Mouse (Mus musculus): ENCODE data around the gene Nectin4.
A peak's percentile ranks its signal among the peaks of the same experiment; 100 is the strongest.

Nectin4 gene

DNA sequence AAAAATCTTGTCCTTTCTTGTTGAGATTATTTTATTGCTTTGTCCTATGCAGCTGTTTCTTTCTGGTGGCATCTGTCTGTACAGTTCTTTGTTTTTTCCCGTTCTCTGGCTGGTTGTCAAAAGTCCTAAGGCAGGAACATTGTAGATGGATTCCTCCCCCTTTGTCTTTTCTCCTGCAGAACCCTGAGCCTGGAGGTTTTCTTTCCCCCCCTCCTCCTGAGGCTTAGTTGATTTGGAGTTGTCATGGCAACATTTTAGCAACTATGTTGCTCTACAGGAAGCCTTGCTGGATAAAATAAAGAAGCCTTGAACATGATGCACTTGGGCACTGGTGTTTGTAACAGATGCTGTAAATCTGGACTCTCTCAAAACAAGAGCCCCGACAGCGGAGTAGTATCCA is 42.5 kb downstream of the Nectin4 start:
- DNase-seq (ENCODE audit: low spot score) = no peak

DNA sequence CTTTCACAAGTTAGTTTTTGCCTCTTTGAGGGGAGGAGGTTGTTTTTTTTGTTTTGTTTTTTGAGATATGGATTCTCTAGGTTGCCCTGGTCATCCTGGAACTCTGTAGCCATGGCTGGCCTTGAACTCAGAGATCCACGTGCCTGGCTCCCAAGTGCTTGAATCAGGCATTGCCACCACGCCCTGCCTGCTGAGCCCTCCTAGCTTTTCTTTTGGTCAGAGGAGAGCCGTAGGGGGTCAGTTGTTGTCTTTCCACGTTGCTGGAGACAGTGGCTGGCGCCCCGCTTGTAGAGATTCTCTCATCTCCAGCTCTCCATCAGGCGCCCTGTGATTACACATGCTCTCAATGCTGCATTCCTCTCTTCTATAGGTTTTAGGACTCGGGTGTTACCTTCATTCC is 43.7 kb downstream of the Nectin4 start:
- DNase-seq (ENCODE audit: low spot score) = no peak

DNA sequence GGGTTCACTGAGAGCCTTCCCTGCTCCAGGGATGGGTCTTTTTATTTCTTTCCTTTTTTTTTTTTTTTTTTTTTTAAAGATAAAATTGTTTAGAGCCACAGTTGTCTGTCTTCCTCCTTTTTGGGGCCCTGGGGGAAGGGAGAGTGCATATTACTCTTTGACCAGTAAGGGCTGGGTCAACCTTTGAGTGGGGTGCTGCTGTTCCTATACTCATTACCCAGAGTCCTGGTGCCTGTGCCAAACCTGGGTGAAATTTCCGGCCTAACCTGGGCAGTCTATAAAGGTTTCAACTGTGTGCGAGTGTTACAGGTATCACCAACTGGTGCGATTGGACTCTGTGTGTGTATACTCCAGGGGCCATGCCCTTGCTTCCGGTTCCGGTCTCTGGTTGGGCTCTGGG is 48.8 kb downstream of the Nectin4 start, which contains the start of gene Tstd1:
Gene Tstd1, plus strand, starts transcription at position 213 of the 400 bp plus-strand sequence.
- DNase-seq (ENCODE audit: low spot score) = no peak

- DNase-seq (ENCODE audit: low spot score) = no peak
Measured at GRCm38 (mm10) chr1:171419291-171419882, 49.5 kb downstream of the Nectin4 start.

- DNase-seq (ENCODE audit: low spot score) = no peak
Measured at GRCm38 (mm10) chr1:171419905-171420304, 50.0 kb downstream of the Nectin4 start.

GRCm38 (mm10) chr1:171422504-171423095 is 52.7 kb downstream of the Nectin4 start:
- no peak for DNase-seq (ENCODE audit: low spot score)

DNA sequence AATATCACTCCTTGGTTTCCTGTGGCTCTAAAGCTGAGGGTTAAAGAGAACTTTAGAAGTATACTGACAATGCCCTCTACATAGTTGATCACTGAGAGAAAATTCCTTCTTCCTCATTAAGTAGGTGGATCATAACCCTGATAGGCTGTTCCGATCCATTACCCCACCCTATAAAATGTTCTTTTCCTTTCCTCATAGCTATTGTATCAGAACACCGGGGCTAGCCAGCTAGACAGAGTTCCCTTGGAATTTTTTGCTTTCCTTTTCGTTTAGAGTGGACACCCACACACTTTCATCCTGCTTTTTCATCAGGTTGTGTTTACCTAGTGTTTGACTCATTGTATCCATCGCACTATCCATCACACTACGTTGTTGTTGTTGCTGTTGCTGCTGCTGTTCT is 54.7 kb downstream of the Nectin4 start:
- no peak for DNase-seq (ENCODE audit: low spot score)

GRCm38 (mm10) chr1:171425126-171425525 is 55.2 kb downstream of the Nectin4 start:
- DNase-seq (ENCODE audit: low spot score) = no peak

GRCm38 (mm10) chr1:171432158-171432557 is 62.3 kb downstream of the Nectin4 start:
- no peak for DNase-seq (ENCODE audit: low spot score)

- no peak for DNase-seq (ENCODE audit: low spot score)
Measured at GRCm38 (mm10) chr1:171435288-171435814, 65.5 kb downstream of the Nectin4 start.

- DNase-seq (ENCODE audit: low spot score) = no peak
Measured at GRCm38 (mm10) chr1:171435974-171436373, 66.1 kb downstream of the Nectin4 start.

GRCm38 (mm10) chr1:171437264-171438013 is 67.5 kb downstream of the Nectin4 start, which contains the start of gene F11r:
TSS of gene F11r (plus strand) at chr1:171437535.
- peak; percentile 32 for DNase-seq (ENCODE audit: low spot score)
